Mouse (Mus musculus) ES-Bruce4 (cell line): ENCODE results near the gene B4gat1. TPM values are rescaled to one million over a fixed set of nuclear protein-coding genes. Genes with fewer than 3 reads are reported as not detected.
"Not testable (repeated sequence)": the region's sequence is repeated elsewhere in the genome, so short reads cannot be mapped to it uniquely, and the experiment has no call there.

Source experiments
- H3K27ac ChIP-seq: 2 replicates; pipeline ENCODE4 v1.5.1; 2012; ENCODE audit warnings: low read length, inconsistent platforms; ENCODE audit not compliant: insufficient read depth
- H3K27me3 ChIP-seq: 2 replicates; pipeline ENCODE4 v1.6.1; 2012; ENCODE audit warnings: mild to moderate bottlenecking, low read length, inconsistent platforms; ENCODE audit not compliant: control insufficient read depth, poor library complexity, insufficient read depth, severe bottlenecking
- H3K36me3 ChIP-seq: 2 replicates; pipeline ENCODE4 v1.6.1; 2012; ENCODE audit warnings: inconsistent platforms, mild to moderate bottlenecking, low read length, moderate library complexity; ENCODE audit not compliant: control insufficient read depth, poor library complexity, insufficient read depth, severe bottlenecking
- H3K4me1 ChIP-seq: one replicate; pipeline ENCODE4 v1.8.1; 2011; ENCODE audit warnings: low read length; ENCODE audit not compliant: control insufficient read depth, insufficient read depth
- H3K4me3 ChIP-seq: 2 replicates; pipeline ENCODE4 v1.5.1; 2011; ENCODE audit warnings: low read depth, mild to moderate bottlenecking, low read length
- H3K9ac ChIP-seq: 2 replicates; pipeline ENCODE4 v1.6.1; 2012; ENCODE audit warnings: low read depth, mild to moderate bottlenecking, inconsistent platforms; ENCODE audit not compliant: poor library complexity, severe bottlenecking
- H3K9me3 ChIP-seq: replicated peaks from 2 replicates; pipeline ENCODE4 v1.6.1; 2012; ENCODE audit warnings: mild to moderate bottlenecking, low read length, inconsistent platforms; ENCODE audit not compliant: control insufficient read depth, poor library complexity, insufficient read depth, severe bottlenecking
- CTCF ChIP-seq: IDR thresholded peaks from one replicate; pipeline ENCODE4 v1.8.1; 2011; ENCODE audit warnings: low read depth, low read length
- EP300 ChIP-seq: IDR thresholded peaks from 2 replicates; pipeline ENCODE4 v1.6.1; 2011; ENCODE audit warnings: low read depth, low read length; ENCODE audit not compliant: insufficient read depth
- POLR2A ChIP-seq: IDR thresholded peaks from one replicate; pipeline ENCODE4 v1.8.1; 2011; ENCODE audit warnings: low read length; ENCODE audit not compliant: insufficient read depth
- polyA plus RNA-seq: library from polyadenylated mRNA; stranded (reverse); fragments of >200 nt; gene quantifications from 2 replicates; pipeline ENCODE4 v1.2.4, GENCODE M21; 2011; ENCODE audit warnings: low read depth; ENCODE audit not compliant: missing spikeins, insufficient read depth, insufficient read length

B4gat1 gene
- polyA plus RNA-seq, 1 experiment: 8.9 TPM

GRCm38 (mm10) chr19:4992904-4993303, 45.7 kb upstream of the B4gat1 start:
- H3K4me1 ChIP-seq: no peaks in the 10 kb centered on the region
- TF ChIP-seq CTCF (no peak), POLR2A (no peak), EP300 (no peak)
- H3K27me3 ChIP-seq: peaks cover 13% of the 10 kb centered on the region

GRCm38 (mm10) chr19:4994043-4994442, 44.6 kb upstream of the B4gat1 start:
- no peaks in the 10 kb centered on the region for H3K36me3 ChIP-seq
- H3K27me3 ChIP-seq: peaks cover 13% of the 10 kb centered on the region

More at GRCm38 (mm10) chr19:4992904-4993303, 45.7 kb upstream of the B4gat1 start:
- Histone ChIP-seq H3K36me3 (no peaks in the 10 kb centered on the region), H3K9me3 (no peaks in the 10 kb centered on the region), H3K27ac (no peak overlapping the region), H3K9ac (no peak overlapping the region), H3K4me3 (no peak overlapping the region)

GRCm38 (mm10) chr19:4999445-5000140, 39.0 kb upstream of the B4gat1 start:
- TF ChIP-seq CTCF (no peak), POLR2A (no peak), EP300 (no peak)
- no peak overlapping the region for H3K27ac ChIP-seq

More at GRCm38 (mm10) chr19:4994043-4994442, 44.6 kb upstream of the B4gat1 start:
- Histone ChIP-seq H3K4me3 (no peak overlapping the region), H3K4me1 (no peaks in the 10 kb centered on the region), H3K9me3 (no peaks in the 10 kb centered on the region), H3K27ac (no peak overlapping the region), H3K9ac (no peak overlapping the region)
- TF ChIP-seq POLR2A (no peak), EP300 (no peak), CTCF (no peak)

GRCm38 (mm10) chr19:5001666-5002406, 36.8 kb upstream of the B4gat1 start:
- H3K4me3 ChIP-seq: peak overlapping the region; percentile 45
- H3K9ac ChIP-seq: no peak overlapping the region
- no peak overlapping the region for H3K27ac ChIP-seq
- peak; percentile 98 for TF ChIP-seq CTCF
- no peak for TF ChIP-seq POLR2A
- H3K27me3 ChIP-seq: no peaks in the 10 kb centered on the region
- H3K36me3 ChIP-seq: no peaks in the 10 kb centered on the region
- H3K4me1 ChIP-seq: no peaks in the 10 kb centered on the region
- H3K9me3 ChIP-seq: no peaks in the 10 kb centered on the region

More at GRCm38 (mm10) chr19:4999445-5000140, 39.0 kb upstream of the B4gat1 start:
- no peak overlapping the region for H3K9ac ChIP-seq
- no peaks in the 10 kb centered on the region for H3K36me3 ChIP-seq
- no peaks in the 10 kb centered on the region for H3K9me3 ChIP-seq
- H3K4me1 ChIP-seq: no peaks in the 10 kb centered on the region
- no peaks in the 10 kb centered on the region for H3K27me3 ChIP-seq
- H3K4me3 ChIP-seq: no peak overlapping the region

- not testable (repeated sequence) for H3K4me3 ChIP-seq, H3K27me3 ChIP-seq
Observed at GRCm38 (mm10) chr19:5003644-5004043, 35.0 kb upstream of the B4gat1 start.

GRCm38 (mm10) chr19:5004925-5005324, 33.7 kb upstream of the B4gat1 start:
- TF ChIP-seq EP300: no peak
- TF ChIP-seq CTCF: no peak
- TF ChIP-seq POLR2A: no peak
- Histone ChIP-seq H3K27ac (no peak overlapping the region), H3K9ac (no peak overlapping the region), H3K9me3 (no peaks in the 10 kb centered on the region), H3K4me1 (no peaks in the 10 kb centered on the region), H3K4me3 (no peak overlapping the region), H3K36me3 (no peaks in the 10 kb centered on the region), H3K27me3 (no peaks in the 10 kb centered on the region)

More at GRCm38 (mm10) chr19:5003644-5004043, 35.0 kb upstream of the B4gat1 start:
- H3K9ac ChIP-seq, H3K27ac ChIP-seq, H3K9me3 ChIP-seq, H3K4me1 ChIP-seq, H3K36me3 ChIP-seq: not testable (repeated sequence)
